ENCODE assay signal across 7 mouse cellular contexts in the genomic region with DNA sequence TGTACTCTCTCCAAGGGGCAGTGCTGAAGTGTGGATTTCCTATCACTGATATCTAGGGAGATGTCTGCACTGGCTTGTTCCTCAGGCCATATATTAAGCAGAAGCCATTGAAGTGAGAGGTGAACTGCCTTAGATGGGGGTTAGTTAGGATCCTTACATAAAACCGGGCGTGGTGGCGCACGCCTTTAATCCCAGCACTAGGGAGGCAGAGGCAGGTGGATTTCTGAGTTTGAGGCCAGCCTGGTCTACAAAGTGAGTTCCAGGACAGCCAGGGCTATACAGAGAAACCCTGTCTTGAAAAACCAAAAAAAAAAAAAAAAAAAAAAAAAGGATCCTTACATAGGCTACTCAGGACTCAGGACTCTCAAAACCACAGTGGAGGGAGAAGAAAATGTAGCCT. TPM values are rescaled to one million over a fixed set of nuclear protein-coding genes. Genes with fewer than 3 reads are reported as not detected.
DNase-seq lines count a peak whose midpoint lies in the region; ATAC-seq lines count a peak whose summit lies in the region.
"Not testable (repeated sequence)": the region's sequence is repeated elsewhere in the genome, so short reads cannot be mapped to it uniquely, and the experiment has no call there.

No protein-coding gene starts in this region.

- ATAC-seq in forebrain, embryonic 14.5 days; heart, embryonic 16.5 days (replicated peaks; ENCODE audit: extremely low read depth, insufficient read depth, low FRiP score); intestine, embryonic 15.5 days; limb, embryonic 13.5 days (ENCODE audit: low FRiP score, low read depth); neural tube, embryonic 11.5 days (ENCODE audit: insufficient read depth, low FRiP score, low TSS enrichment): not testable (repeated sequence)

- peak overlapping the region; percentile 100 for H3K27ac ChIP-seq in embryonic facial prominence, embryonic 10.5 days (replicated peaks)
- peak overlapping the region; percentile 66; the same call in 1 of the 2 replicates for H3K27ac ChIP-seq in forebrain, embryonic 14.5 days (ENCODE audit: low read depth, low read length)
- peak overlapping the region; percentile 90 for H3K27ac ChIP-seq in heart, embryonic 16.5 days (ENCODE audit: low read length)
- H3K27ac ChIP-seq in intestine, embryonic 15.5 days = peak overlapping the region; percentile 76
- not testable (repeated sequence) for H3K27ac ChIP-seq in limb, embryonic 13.5 days
- peak overlapping the region; percentile 15; the same call in 1 of the 2 replicates for H3K27ac ChIP-seq in macrophage
- H3K27ac ChIP-seq in neural tube, embryonic 11.5 days (ENCODE audit: low read depth, low read length) = peak overlapping the region; percentile 83

- peaks cover 27% of the 10 kb centered on the region for H3K79me2 ChIP-seq in macrophage (ENCODE audit: inconsistent target)

- H3K9me3 ChIP-seq in embryonic facial prominence, embryonic 10.5 days; forebrain, embryonic 14.5 days (replicated peaks; ENCODE audit: control insufficient read depth, low read length); heart, embryonic 16.5 days (replicated peaks; ENCODE audit: control insufficient read depth, low read length); intestine, embryonic 15.5 days; limb, embryonic 13.5 days; neural tube, embryonic 11.5 days (ENCODE audit: control insufficient read depth, low read length): not testable (repeated sequence)

- not testable (repeated sequence) for DNase-seq in embryonic facial prominence, embryonic 10.5 days (ENCODE audit: low spot score); forebrain, embryonic 14.5 days (ENCODE audit: low spot score); neural tube, embryonic 11.5 days (ENCODE audit: low spot score)

- H3K4me1 ChIP-seq in embryonic facial prominence, embryonic 10.5 days = peaks cover 81% of the 10 kb centered on the region
- peaks cover 32% of the 10 kb centered on the region for H3K4me1 ChIP-seq in forebrain, embryonic 14.5 days (ENCODE audit: control insufficient read depth, insufficient read depth, low read length)
- peaks cover 51% of the 10 kb centered on the region for H3K4me1 ChIP-seq in heart, embryonic 16.5 days (ENCODE audit: control insufficient read depth, insufficient read depth, low read length)
- H3K4me1 ChIP-seq in intestine, embryonic 15.5 days (replicated peaks) = peaks cover 65% of the 10 kb centered on the region
- H3K4me1 ChIP-seq in limb, embryonic 13.5 days = peaks cover 71% of the 10 kb centered on the region
- peaks cover 43% of the 10 kb centered on the region for H3K4me1 ChIP-seq in neural tube, embryonic 11.5 days (ENCODE audit: control insufficient read depth, insufficient read depth, low read length)

- peak overlapping the region; percentile 43; the same call in 1 of the 2 replicates for H3K9ac ChIP-seq in forebrain, embryonic 14.5 days (ENCODE audit: low read length)
- peak overlapping the region; percentile 40 for H3K9ac ChIP-seq in heart, embryonic 16.5 days (ENCODE audit: low read length)
- not testable (repeated sequence) for H3K9ac ChIP-seq in intestine, embryonic 15.5 days
- peak overlapping the region; percentile 63 for H3K9ac ChIP-seq in limb, embryonic 13.5 days
- peak overlapping the region; percentile 36; the same call in 1 of the 2 replicates for H3K9ac ChIP-seq in neural tube, embryonic 11.5 days (ENCODE audit: low read length)

- WGBS in embryonic facial prominence, embryonic 10.5 days = 82% methylated on average over 4 of the region's 4 CpGs
- WGBS in forebrain, embryonic 14.5 days = 93% methylated on average over 4 of the region's 4 CpGs
- 86% methylated on average over 4 of the region's 4 CpGs for WGBS in heart, embryonic 16.5 days
- 88% methylated on average over 4 of the region's 4 CpGs for WGBS in intestine, embryonic 15.5 days
- WGBS in limb, embryonic 13.5 days = 83% methylated on average over 4 of the region's 4 CpGs
- 96% methylated on average over 4 of the region's 4 CpGs for WGBS in macrophage (ENCODE audit: missing documents)
- 84% methylated on average over 4 of the region's 4 CpGs for WGBS in neural tube, embryonic 11.5 days

- peak overlapping the region; percentile 81 for H3K4me2 ChIP-seq in forebrain, embryonic 14.5 days (ENCODE audit: low read length)
- peak overlapping the region; percentile 83 for H3K4me2 ChIP-seq in heart, embryonic 16.5 days (ENCODE audit: low read depth, low read length)
- not testable (repeated sequence) for H3K4me2 ChIP-seq in intestine, embryonic 15.5 days (replicated peaks)
- H3K4me2 ChIP-seq in limb, embryonic 13.5 days (replicated peaks) = peak overlapping the region; percentile 92
- peak overlapping the region; percentile 84; the same call in 1 of the 2 replicates for H3K4me2 ChIP-seq in neural tube, embryonic 11.5 days (ENCODE audit: low read depth)

- not testable (repeated sequence) for H3K27me3 ChIP-seq in embryonic facial prominence, embryonic 10.5 days (replicated peaks; ENCODE audit: low read depth, poor library complexity, severe bottlenecking); forebrain, embryonic 14.5 days (replicated peaks; ENCODE audit: control insufficient read depth, insufficient read depth, low read length); heart, embryonic 16.5 days (ENCODE audit: control insufficient read depth, insufficient read depth, low read length); intestine, embryonic 15.5 days (replicated peaks); limb, embryonic 13.5 days; neural tube, embryonic 11.5 days (ENCODE audit: control insufficient read depth, insufficient read depth, low read length)

- peaks cover 24% of the 10 kb centered on the region for H3K36me3 ChIP-seq in embryonic facial prominence, embryonic 10.5 days (replicated peaks)
- peaks cover 19% of the 10 kb centered on the region for H3K36me3 ChIP-seq in forebrain, embryonic 14.5 days (ENCODE audit: control insufficient read depth, insufficient read depth, low read length)
- peaks cover 16% of the 10 kb centered on the region for H3K36me3 ChIP-seq in heart, embryonic 16.5 days (ENCODE audit: control insufficient read depth, insufficient read depth)
- peaks cover 12% of the 10 kb centered on the region for H3K36me3 ChIP-seq in intestine, embryonic 15.5 days
- peaks cover 19% of the 10 kb centered on the region for H3K36me3 ChIP-seq in limb, embryonic 13.5 days
- peaks cover 14% of the 10 kb centered on the region; the same call in 1 of the 2 replicates for H3K36me3 ChIP-seq in macrophage (ENCODE audit: inconsistent target)
- peaks cover 11% of the 10 kb centered on the region for H3K36me3 ChIP-seq in neural tube, embryonic 11.5 days (ENCODE audit: control insufficient read depth, insufficient read depth, low read length)

- H3K4me3 ChIP-seq in embryonic facial prominence, embryonic 10.5 days = peak overlapping the region; percentile 94
- not testable (repeated sequence) for H3K4me3 ChIP-seq in forebrain, embryonic 14.5 days (ENCODE audit: low read depth, low read length); heart, embryonic 16.5 days (ENCODE audit: low read length); intestine, embryonic 15.5 days (replicated peaks); macrophage (ENCODE audit: inconsistent target); neural tube, embryonic 11.5 days (ENCODE audit: low read depth, low read length)
- H3K4me3 ChIP-seq in limb, embryonic 13.5 days = peak overlapping the region; percentile 12; the same call in 1 of the 2 replicates

RNA-seq across cellular contexts. Expression of gene Cirbp, which starts 0.4 kb away (rescaled TPM):
- polyA plus RNA-seq in embryonic facial prominence, embryonic 10.5 days (2016; fragmentation: Nextera tagmentation; extraction: Ambion mirVana) = 93.2 and 110 TPM in 2 replicates
- polyA plus RNA-seq in forebrain, embryonic 14.5 days (2014; fragmentation: Nextera tagmentation; extraction: Ambion mirVana) = 239 and 266 TPM in 2 replicates
- polyA plus RNA-seq in heart, embryonic 16.5 days (2015; fragmentation: Nextera tagmentation; extraction: Ambion mirVana) = 85.3 and 87.6 TPM in 2 replicates
- polyA plus RNA-seq in intestine, embryonic 15.5 days (2015; fragmentation: Nextera tagmentation; extraction: Ambion mirVana) = 69.4 and 83.9 TPM in 2 replicates
- polyA plus RNA-seq in limb, embryonic 13.5 days (2015; fragmentation: Nextera tagmentation; extraction: Ambion mirVana) = 149 and 194 TPM in 2 replicates
- 100 to 1,000 TPM in 11 of 26 experiments, 10 to 100 TPM in 15; 17.6 to 198 (median 86.7) TPM for total RNA-seq in macrophage (2018; cell fraction: chromatin; rRNA removed)
- total RNA-seq in macrophage (2018; cell fraction: cytosol; rRNA removed) = 10 to 100 TPM; 10.1 to 24.5 (median 16.7) TPM
- 10 to 100 TPM; 11.8 to 97.1 (median 35.2) TPM for total RNA-seq in macrophage (2018; cell fraction: nucleus; rRNA removed)
- 17.6 to 31.0 TPM (median 19.0 TPM) in 3 replicates for polyA plus RNA-seq in macrophage (2018)
- 84.0 and 85.1 TPM in 2 replicates for polyA plus RNA-seq in neural tube, embryonic 11.5 days (2014; fragmentation: Nextera tagmentation; extraction: Ambion mirVana)

RNA-seq across cellular contexts. Expression of gene 1600002K03Rik, which starts 6.6 kb away (rescaled TPM):
- polyA plus RNA-seq in embryonic facial prominence, embryonic 10.5 days (2016; fragmentation: Nextera tagmentation; extraction: Ambion mirVana) = 10.8 and 12.0 TPM in 2 replicates
- polyA plus RNA-seq in forebrain, embryonic 14.5 days (2014; fragmentation: Nextera tagmentation; extraction: Ambion mirVana) = 7.2 and 9.0 TPM in 2 replicates
- polyA plus RNA-seq in heart, embryonic 16.5 days (2015; fragmentation: Nextera tagmentation; extraction: Ambion mirVana) = 9.7 and 10.7 TPM in 2 replicates
- 22.9 and 25.1 TPM in 2 replicates for polyA plus RNA-seq in intestine, embryonic 15.5 days (2015; fragmentation: Nextera tagmentation; extraction: Ambion mirVana)
- polyA plus RNA-seq in limb, embryonic 13.5 days (2015; fragmentation: Nextera tagmentation; extraction: Ambion mirVana) = 9.7 and 11.0 TPM in 2 replicates
- 1 to 10 TPM in 18 of 26 experiments, not detected in 8; 1.4 to 4.6 (median 2.1) TPM for total RNA-seq in macrophage (2018; cell fraction: chromatin; rRNA removed)
- 10 to 100 TPM; 11.6 to 18.9 (median 13.6) TPM for total RNA-seq in macrophage (2018; cell fraction: cytosol; rRNA removed)
- total RNA-seq in macrophage (2018; cell fraction: nucleus; rRNA removed) = 1 to 10 TPM in 25 of 26 experiments, not detected in 1; 2.4 to 8.5 (median 4.7) TPM
- 4.4 to 19.3 TPM (median 13.3 TPM) in 3 replicates for polyA plus RNA-seq in macrophage (2018)
- 8.8 and 10.8 TPM in 2 replicates for polyA plus RNA-seq in neural tube, embryonic 11.5 days (2014; fragmentation: Nextera tagmentation; extraction: Ambion mirVana)

RNA-seq across cellular contexts. Expression of gene Efna2, which starts 13.1 kb away (rescaled TPM):
- polyA plus RNA-seq in embryonic facial prominence, embryonic 10.5 days (2016; fragmentation: Nextera tagmentation; extraction: Ambion mirVana) = 45.2 and 50.1 TPM in 2 replicates
- polyA plus RNA-seq in forebrain, embryonic 14.5 days (2014; fragmentation: Nextera tagmentation; extraction: Ambion mirVana) = 14.5 and 20.6 TPM in 2 replicates
- polyA plus RNA-seq in heart, embryonic 16.5 days (2015; fragmentation: Nextera tagmentation; extraction: Ambion mirVana) = 6.0 and 6.8 TPM in 2 replicates
- polyA plus RNA-seq in intestine, embryonic 15.5 days (2015; fragmentation: Nextera tagmentation; extraction: Ambion mirVana) = 13.6 and 15.0 TPM in 2 replicates
- 39.5 and 40.4 TPM in 2 replicates for polyA plus RNA-seq in limb, embryonic 13.5 days (2015; fragmentation: Nextera tagmentation; extraction: Ambion mirVana)
- total RNA-seq in macrophage (2018; cell fraction: chromatin; rRNA removed) = 1 to 10 TPM in 3 of 26 experiments, under 1 TPM in 12, not detected in 11; 0.30 to 1.9 (median 0.43) TPM
- 1 to 10 TPM in 3 of 26 experiments, under 1 TPM in 23; 0.09 to 1.6 (median 0.25) TPM for total RNA-seq in macrophage (2018; cell fraction: cytosol; rRNA removed)
- 1 to 10 TPM in 5 of 26 experiments, under 1 TPM in 15, not detected in 6; 0.20 to 1.7 (median 0.57) TPM for total RNA-seq in macrophage (2018; cell fraction: nucleus; rRNA removed)
- 0.11 to 0.29 TPM (median 0.26 TPM) in 3 replicates for polyA plus RNA-seq in macrophage (2018)
- polyA plus RNA-seq in neural tube, embryonic 11.5 days (2014; fragmentation: Nextera tagmentation; extraction: Ambion mirVana) = 36.2 and 38.9 TPM in 2 replicates

RNA-seq across cellular contexts. Expression of gene Midn, which starts 18.1 kb away (rescaled TPM):
- polyA plus RNA-seq in embryonic facial prominence, embryonic 10.5 days (2016; fragmentation: Nextera tagmentation; extraction: Ambion mirVana) = 22.2 TPM in 2 replicates
- 67.0 and 73.6 TPM in 2 replicates for polyA plus RNA-seq in forebrain, embryonic 14.5 days (2014; fragmentation: Nextera tagmentation; extraction: Ambion mirVana)
- 10.3 and 13.0 TPM in 2 replicates for polyA plus RNA-seq in heart, embryonic 16.5 days (2015; fragmentation: Nextera tagmentation; extraction: Ambion mirVana)
- 14.1 and 16.1 TPM in 2 replicates for polyA plus RNA-seq in intestine, embryonic 15.5 days (2015; fragmentation: Nextera tagmentation; extraction: Ambion mirVana)
- polyA plus RNA-seq in limb, embryonic 13.5 days (2015; fragmentation: Nextera tagmentation; extraction: Ambion mirVana) = 22.9 and 23.2 TPM in 2 replicates
- 100 to 1,000 TPM in 2 of 26 experiments, 10 to 100 TPM in 24; 13.9 to 126 (median 56.5) TPM for total RNA-seq in macrophage (2018; cell fraction: chromatin; rRNA removed)
- 10 to 100 TPM; 20.5 to 44.1 (median 32.8) TPM for total RNA-seq in macrophage (2018; cell fraction: cytosol; rRNA removed)
- total RNA-seq in macrophage (2018; cell fraction: nucleus; rRNA removed) = 100 to 1,000 TPM in 2 of 26 experiments, 10 to 100 TPM in 24; 20.4 to 111 (median 44.0) TPM
- polyA plus RNA-seq in macrophage (2018) = 16.3 to 36.3 TPM (median 20.3 TPM) in 3 replicates
- polyA plus RNA-seq in neural tube, embryonic 11.5 days (2014; fragmentation: Nextera tagmentation; extraction: Ambion mirVana) = 70.0 and 78.2 TPM in 2 replicates

RNA-seq across cellular contexts. Expression of gene Cbarp, which starts 25.5 kb away (rescaled TPM):
- 4.9 and 8.5 TPM in 2 replicates for polyA plus RNA-seq in embryonic facial prominence, embryonic 10.5 days (2016; fragmentation: Nextera tagmentation; extraction: Ambion mirVana)
- 41.0 and 42.4 TPM in 2 replicates for polyA plus RNA-seq in forebrain, embryonic 14.5 days (2014; fragmentation: Nextera tagmentation; extraction: Ambion mirVana)
- 2.5 TPM in 2 replicates for polyA plus RNA-seq in heart, embryonic 16.5 days (2015; fragmentation: Nextera tagmentation; extraction: Ambion mirVana)
- 4.8 and 5.1 TPM in 2 replicates for polyA plus RNA-seq in intestine, embryonic 15.5 days (2015; fragmentation: Nextera tagmentation; extraction: Ambion mirVana)
- polyA plus RNA-seq in limb, embryonic 13.5 days (2015; fragmentation: Nextera tagmentation; extraction: Ambion mirVana) = 7.4 and 8.1 TPM in 2 replicates
- total RNA-seq in macrophage (2018; cell fraction: chromatin; rRNA removed) = 10 to 100 TPM in 3 of 26 experiments, 1 to 10 TPM in 22, under 1 TPM in 1; 0.58 to 13.3 (median 5.5) TPM
- 1 to 10 TPM in 22 of 26 experiments, under 1 TPM in 4; 0.79 to 3.8 (median 1.7) TPM for total RNA-seq in macrophage (2018; cell fraction: cytosol; rRNA removed)
- 10 to 100 TPM in 3 of 26 experiments, 1 to 10 TPM in 23; 2.2 to 12.1 (median 4.5) TPM for total RNA-seq in macrophage (2018; cell fraction: nucleus; rRNA removed)
- 1.9 to 3.0 TPM (median 2.4 TPM) in 3 replicates for polyA plus RNA-seq in macrophage (2018)
- 11.1 and 11.3 TPM in 2 replicates for polyA plus RNA-seq in neural tube, embryonic 11.5 days (2014; fragmentation: Nextera tagmentation; extraction: Ambion mirVana)
